Mouse (Mus musculus) bone marrow, adult 2 months (tissue): ENCODE measurements around the gene Prim2. TPM values are rescaled to one million over a fixed set of nuclear protein-coding genes. Genes with fewer than 3 reads are reported as not detected.

ENCODE experiments used
- H3K27ac ChIP-seq: fragments of 200-500 bp; 2 replicates; pipeline ENCODE4 v1.5.1; 2012; ENCODE audit warnings: low read depth, mild to moderate bottlenecking, control low read depth, inconsistent platforms, low read length; ENCODE audit not compliant: control insufficient read depth, poor library complexity, insufficient read depth
- H3K4me1 ChIP-seq: fragments of 200-500 bp; 2 replicates; pipeline ENCODE4 v1.6.1; 2011; ENCODE audit warnings: low read length; ENCODE audit not compliant: control insufficient read depth, insufficient read depth
- H3K4me3 ChIP-seq: fragments of 200-500 bp; replicated peaks from 2 replicates; pipeline ENCODE3; 2011; ENCODE audit warnings: mild to moderate bottlenecking, low read depth, low read length, control low read depth; ENCODE audit not compliant: control insufficient read depth
- CTCF ChIP-seq: fragments of 200-500 bp; IDR thresholded peaks from 2 replicates; pipeline ENCODE4 v1.5.1; 2011; ENCODE audit warnings: low read length, control low read depth; ENCODE audit not compliant: control insufficient read depth, insufficient read depth
- POLR2A ChIP-seq: fragments of 200-500 bp; IDR thresholded peaks from 2 replicates; pipeline ENCODE4 v1.6.1; 2011; ENCODE audit warnings: low read depth, mild to moderate bottlenecking, control low read depth, low read length, borderline replicate concordance; ENCODE audit not compliant: control insufficient read depth
- WGBS: fragments of 180-500 bp; shearing (Covaris S2); methylation state at CpG from one replicate; pipeline ENCODE4 v1.1.7; 2018; 5-methylcytosine and 5-hydroxymethylcytosine counted together
- polyA plus RNA-seq: library from polyadenylated mRNA; stranded (reverse); fragments of >200 nt; gene quantifications from 2 replicates; pipeline ENCODE4 v1.2.4, GENCODE M21; 2011; ENCODE audit warnings: low replicate concordance; ENCODE audit not compliant: missing spikeins, insufficient read depth, insufficient read length

The Prim2 gene
- polyA plus RNA-seq, 1 experiment = 40.0 TPM

- no peak overlapping the region for H3K4me3 ChIP-seq
- H3K27ac ChIP-seq = no peak overlapping the region
- no peaks in the 10 kb centered on the region; the same call in 1 of the 2 replicates for H3K4me1 ChIP-seq
- no peak for TF ChIP-seq CTCF
- 87% methylated on average over 8 of the region's 8 CpGs for WGBS
Observed at GRCm38 (mm10) chr1:33590556-33591411, 78.8 kb downstream of the Prim2 start.

DNA sequence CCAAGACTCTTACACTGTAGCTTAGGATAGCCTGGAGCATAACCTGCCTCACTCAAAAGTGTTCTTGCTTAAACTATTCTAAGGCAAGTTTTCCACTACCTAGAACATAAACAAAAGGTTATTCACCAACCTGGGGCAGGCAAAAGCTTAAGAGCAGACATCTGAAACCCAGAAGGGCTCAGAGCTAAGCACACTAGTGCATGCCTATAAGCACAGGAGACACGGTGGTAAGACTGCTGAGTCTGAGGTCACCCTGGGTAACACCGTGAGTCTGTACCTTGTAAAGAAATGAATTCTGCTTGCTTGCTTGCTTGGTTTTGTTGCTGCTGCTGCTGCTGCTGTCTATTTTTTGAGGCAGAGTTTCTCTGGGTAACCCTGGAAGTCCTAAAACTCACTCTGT, 80.1 kb downstream of the Prim2 start:
- H3K27ac ChIP-seq = no peak overlapping the region
- peaks cover under 1% of the 10 kb centered on the region; the same call in 1 of the 2 replicates for H3K4me1 ChIP-seq
- TF ChIP-seq POLR2A = no peak
- TF ChIP-seq CTCF = no peak
- 79% methylated on average over 2 of the region's 2 CpGs for WGBS
- H3K4me3 ChIP-seq = no peak overlapping the region

DNA sequence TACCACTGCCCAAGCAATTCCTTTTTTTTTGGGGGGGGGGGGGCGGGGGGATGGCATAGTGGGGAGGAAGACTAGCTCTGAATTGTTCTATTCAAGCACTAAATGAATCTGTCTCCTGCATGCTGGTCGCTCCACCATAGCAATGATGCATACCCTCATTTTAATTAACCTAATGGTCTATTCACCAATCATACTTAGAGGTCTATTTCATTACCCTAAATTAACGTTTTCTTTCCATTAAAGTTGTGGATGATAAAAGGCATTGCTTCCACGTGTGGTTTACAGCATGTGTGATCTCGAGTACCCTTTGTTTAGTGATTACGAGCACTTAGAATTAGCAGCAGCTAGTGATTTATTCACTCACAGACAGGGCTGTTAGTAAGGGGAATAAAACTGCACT, 81.0 kb downstream of the Prim2 start:
- Histone ChIP-seq H3K4me1 (peaks cover 3% of the 10 kb centered on the region; the same call in 1 of the 2 replicates), H3K4me3 (no peak overlapping the region), H3K27ac (no peak overlapping the region)
- 90% methylated on average over 5 of the region's 6 CpGs for WGBS
- TF ChIP-seq CTCF (no peak), POLR2A (no peak)

DNA sequence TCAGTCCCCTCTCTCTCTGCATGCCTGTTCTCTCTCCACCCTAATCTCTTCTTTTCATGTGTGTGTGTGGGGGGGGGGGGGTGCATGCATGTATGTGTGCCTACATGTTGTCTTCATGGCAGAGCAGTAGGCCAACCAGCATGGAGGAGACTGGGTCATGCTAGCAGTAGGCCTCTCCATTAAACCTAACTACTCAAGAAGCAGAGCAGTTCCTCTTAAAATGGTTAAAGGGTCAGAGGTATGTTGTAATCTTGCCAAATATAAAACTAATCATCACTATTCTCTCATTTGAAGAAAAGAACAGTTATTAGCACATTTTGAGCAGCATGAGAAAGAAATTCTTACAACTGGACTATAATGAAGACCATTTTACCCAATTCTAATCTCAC, 85.0 kb downstream of the Prim2 start:
- TF ChIP-seq CTCF (no peak), POLR2A (no peak)
- peaks cover 10% of the 10 kb centered on the region for H3K4me1 ChIP-seq
- H3K27ac ChIP-seq = no peak overlapping the region
- H3K4me3 ChIP-seq = no peak overlapping the region

- no peak for TF ChIP-seq CTCF
- TF ChIP-seq POLR2A = no peak
- WGBS = 77% methylated on average over 7 of the region's 7 CpGs
- H3K27ac ChIP-seq = no peak overlapping the region
- no peak overlapping the region for H3K4me3 ChIP-seq
- H3K4me1 ChIP-seq = peaks cover 10% of the 10 kb centered on the region
Observed at GRCm38 (mm10) chr1:33583817-33584589, 85.6 kb downstream of the Prim2 start.

- peaks cover 10% of the 10 kb centered on the region for H3K4me1 ChIP-seq
- no peak overlapping the region for H3K4me3 ChIP-seq
- TF ChIP-seq POLR2A = no peak
- no peak for TF ChIP-seq CTCF
- H3K27ac ChIP-seq = peak overlapping the region; percentile 56
- 11% methylated on average over 6 of the region's 6 CpGs for WGBS
Observed at GRCm38 (mm10) chr1:33578593-33578992, 91.0 kb downstream of the Prim2 start.

DNA sequence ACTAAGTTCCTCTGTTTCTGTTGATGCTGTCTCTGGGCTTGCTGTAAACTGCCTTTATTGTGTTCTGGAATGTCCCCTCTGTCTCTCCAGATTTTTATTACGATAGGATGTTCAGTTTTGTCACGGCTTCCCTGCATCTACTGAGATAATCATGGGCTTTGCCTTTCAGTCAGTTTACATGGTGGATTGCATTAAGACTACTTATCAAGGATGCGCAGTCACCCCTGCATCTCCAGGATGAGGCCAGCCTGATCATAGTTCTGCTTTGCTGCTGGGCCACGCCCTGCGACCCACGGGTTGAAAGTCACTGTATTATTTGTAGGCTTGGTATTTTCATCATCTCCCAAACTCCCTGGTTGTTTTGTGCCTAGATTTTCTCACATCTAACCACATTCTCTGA, 95.1 kb downstream of the Prim2 start:
- Histone ChIP-seq H3K4me1 (peaks cover 4% of the 10 kb centered on the region; the same call in 1 of the 2 replicates), H3K27ac (no peak overlapping the region)
- 58% methylated on average over 6 of the region's 6 CpGs for WGBS

GRCm38 (mm10) chr1:33565764-33566401, 103.7 kb downstream of the Prim2 start:
- peaks cover 2% of the 10 kb centered on the region; the same call in 1 of the 2 replicates for H3K4me1 ChIP-seq
- no peak overlapping the region for H3K4me3 ChIP-seq
- H3K27ac ChIP-seq = no peak overlapping the region
- TF ChIP-seq POLR2A (no peak), CTCF (peak; percentile 87)
- WGBS = 37% methylated on average over 7 of the region's 7 CpGs

More for the DNA sequence above, 95.1 kb downstream of the Prim2 start:
- no peak overlapping the region for H3K4me3 ChIP-seq
- TF ChIP-seq CTCF (no peak), POLR2A (no peak)
